ENCODE assay signal across 16 mouse cellular contexts in genomic region chr2:152050316-152050715, GRCm38 (mm10). TPM values are rescaled to one million over a fixed set of nuclear protein-coding genes. Genes with fewer than 3 reads are reported as not detected.
DNase-seq lines count a peak whose midpoint lies in the region; ATAC-seq and TF ChIP-seq lines count a peak whose summit lies in the region.
"Had no signal": no experiment of that assay in that cellular context is flagged by ENCODE, and none has a peak within 500 bp of the region (broad histone marks: within the 10 kb centered on the region; RNA-seq: fewer than 3 reads in every experiment).

No protein-coding gene starts in this region.

- peak; percentile 36 for DNase-seq in brain, adult 2 months (ENCODE audit: low read depth, low spot score)
- peak; percentile 67 for DNase-seq in hindbrain, embryonic 14.5 days (ENCODE audit: low spot score)
- DNase-seq in midbrain, postnatal 0 days (ENCODE audit: low spot score): peak; percentile 64
- no peak for DNase-seq in adrenal gland, adult 18-20 months (ENCODE audit: low spot score in 2 of 2)
- DNase-seq in adrenal gland, postnatal 10 days: no peak
- no peak for DNase-seq in gastrocnemius, adult 18-20 months (ENCODE audit: low spot score)
- DNase-seq: adrenal gland, adult 8-10 months; cerebellum, adult 9-10 months; right cerebral cortex, postnatal 4 days; thymus, adult 18-20 months had no signal

- H3K4me3 ChIP-seq in embryonic facial prominence, embryonic 13.5 days: 0 out of 2 replicates have a peak overlapping the region, but pooled peaks have one; percentile 9
- no peak overlapping the region for H3K4me3 ChIP-seq in hindbrain, embryonic 14.5 days (replicated peaks; ENCODE audit: low read length)
- no peak overlapping the region for H3K4me3 ChIP-seq in midbrain, postnatal 0 days (ENCODE audit: low read depth, low read length)
- H3K4me3 ChIP-seq: erythroblast, embryonic 14.5 days; limb, embryonic 12.5 days; lung, embryonic 15.5 days had no signal

- no peak for ATAC-seq in embryonic facial prominence, embryonic 13.5 days (ENCODE audit: insufficient number of reproducible peaks, insufficient read depth, low FRiP score, low TSS enrichment, low read depth)
- peak; percentile 36 for ATAC-seq in hindbrain, embryonic 14.5 days (ENCODE audit: low FRiP score)
- ATAC-seq in midbrain, postnatal 0 days (ENCODE audit: low FRiP score): no peak
- ATAC-seq: inflammation-experienced regulatory T-cells, adult 6 months had no signal

- H3K4me1 ChIP-seq in embryonic facial prominence, embryonic 13.5 days: peaks cover 24% of the 10 kb centered on the region
- peaks cover 54% of the 10 kb centered on the region for H3K4me1 ChIP-seq in hindbrain, embryonic 14.5 days (replicated peaks; ENCODE audit: control insufficient read depth, insufficient read depth, low read length)
- peaks cover 9% of the 10 kb centered on the region; the same call in 1 of the 2 replicates for H3K4me1 ChIP-seq in midbrain, postnatal 0 days (ENCODE audit: insufficient read depth, low read length)

- no peaks in the 10 kb centered on the region for H3K36me3 ChIP-seq in embryonic facial prominence, embryonic 13.5 days
- no peaks in the 10 kb centered on the region for H3K36me3 ChIP-seq in hindbrain, embryonic 14.5 days (replicated peaks; ENCODE audit: control insufficient read depth, insufficient read depth)
- no peaks in the 10 kb centered on the region for H3K36me3 ChIP-seq in midbrain, postnatal 0 days (ENCODE audit: insufficient read depth, low read length)
- H3K36me3 ChIP-seq: limb, embryonic 12.5 days; lung, embryonic 15.5 days had no signal

- H3K9ac ChIP-seq in embryonic facial prominence, embryonic 13.5 days: no peak overlapping the region
- H3K9ac ChIP-seq in hindbrain, embryonic 14.5 days: 0 out of 2 replicates have a peak overlapping the region, but pooled peaks have one; percentile 67
- no peak overlapping the region for H3K9ac ChIP-seq in midbrain, postnatal 0 days (replicated peaks; ENCODE audit: low read length, poor library complexity, severe bottlenecking)
- H3K9ac ChIP-seq: limb, embryonic 12.5 days; lung, embryonic 15.5 days had no signal

- 8% methylated on average over 7 of the region's 7 CpGs for WGBS in embryonic facial prominence, embryonic 13.5 days
- WGBS in hindbrain, embryonic 14.5 days: 7% methylated on average over 7 of the region's 7 CpGs
- 16% methylated on average over 7 of the region's 7 CpGs for WGBS in midbrain, postnatal 0 days

- H3K9me3 ChIP-seq in embryonic facial prominence, embryonic 13.5 days: no peaks in the 10 kb centered on the region
- no peaks in the 10 kb centered on the region for H3K9me3 ChIP-seq in hindbrain, embryonic 14.5 days (ENCODE audit: control insufficient read depth, low read length)
- H3K9me3 ChIP-seq in midbrain, postnatal 0 days (ENCODE audit: low read length): no peaks in the 10 kb centered on the region
- H3K9me3 ChIP-seq: limb, embryonic 12.5 days; lung, embryonic 15.5 days had no signal

- H3K27me3 ChIP-seq in embryonic facial prominence, embryonic 13.5 days: peaks cover 88% of the 10 kb centered on the region
- H3K27me3 ChIP-seq in hindbrain, embryonic 14.5 days (ENCODE audit: control insufficient read depth, insufficient read depth, low read length): no peaks in the 10 kb centered on the region
- no peaks in the 10 kb centered on the region for H3K27me3 ChIP-seq in midbrain, postnatal 0 days (ENCODE audit: insufficient read depth, low read length)

- H3K4me2 ChIP-seq in embryonic facial prominence, embryonic 13.5 days: no peak overlapping the region
- H3K4me2 ChIP-seq in hindbrain, embryonic 14.5 days (replicated peaks): peak overlapping the region; percentile 92
- H3K4me2 ChIP-seq in midbrain, postnatal 0 days (ENCODE audit: low read depth, low read length, poor library complexity, severe bottlenecking): 0 out of 2 replicates have a peak overlapping the region, but pooled peaks have one; percentile 5
- H3K4me2 ChIP-seq: lung, embryonic 15.5 days had no signal

- no peak overlapping the region for H3K27ac ChIP-seq in embryonic facial prominence, embryonic 13.5 days
- peak overlapping the region; percentile 90 for H3K27ac ChIP-seq in hindbrain, embryonic 14.5 days
- H3K27ac ChIP-seq in midbrain, postnatal 0 days (ENCODE audit: low read depth, low read length): no peak overlapping the region
- H3K27ac ChIP-seq: limb, embryonic 12.5 days; lung, embryonic 15.5 days had no signal

- TF ChIP-seq CTCF in midbrain, postnatal 0 days (IDR thresholded peaks at IDR 0.05): no peak

RNA-seq across cellular contexts. Expression of gene Scrt2, which starts 31.0 kb away (rescaled TPM):
- polyA plus RNA-seq in embryonic facial prominence, embryonic 13.5 days (2015; fragmentation: Nextera tagmentation; extraction: Ambion mirVana): 0.12 and 0.17 TPM in 2 replicates
- polyA plus RNA-seq in hindbrain, embryonic 14.5 days (2014; fragmentation: Nextera tagmentation; extraction: Ambion mirVana): 10.9 and 13.6 TPM in 2 replicates
- 6.7 and 10.8 TPM in 2 replicates for total RNA-seq in midbrain, postnatal 0 days (2014; rRNA removed)
- 2.2 and 2.3 TPM in 2 replicates for polyA plus RNA-seq in midbrain, postnatal 0 days (2015; fragmentation: Nextera tagmentation; extraction: Ambion mirVana)
- total RNA-seq in adrenal gland, adult 18-20 months (2021): under 1 TPM; 0.36 to 0.58 TPM
- under 1 TPM; 0.21 to 0.27 TPM for total RNA-seq in adrenal gland, postnatal 10 days (2021)
- total RNA-seq in gastrocnemius, adult 18-20 months (2021): not detected
- total RNA-seq: heart, adult 8-10 months had no signal
- polyA plus RNA-seq: erythroblast, embryonic 14.5 days; inflammation-experienced regulatory T-cells, adult 6 months; limb, embryonic 12.5 days; lung, embryonic 15.5 days had no signal

RNA-seq across cellular contexts. Expression of gene Slc52a3, which starts 54.0 kb away (rescaled TPM):
- polyA plus RNA-seq in embryonic facial prominence, embryonic 13.5 days (2015; fragmentation: Nextera tagmentation; extraction: Ambion mirVana): 1.4 and 2.2 TPM in 2 replicates
- 0.73 and 1.4 TPM in 2 replicates for polyA plus RNA-seq in hindbrain, embryonic 14.5 days (2014; fragmentation: Nextera tagmentation; extraction: Ambion mirVana)
- total RNA-seq in midbrain, postnatal 0 days (2014; rRNA removed): 2.6 and 3.5 TPM in 2 replicates
- polyA plus RNA-seq in midbrain, postnatal 0 days (2015; fragmentation: Nextera tagmentation; extraction: Ambion mirVana): 2.2 and 2.6 TPM in 2 replicates
- 1 to 10 TPM; 3.9 to 5.6 TPM for total RNA-seq in adrenal gland, adult 18-20 months (2021)
- total RNA-seq in adrenal gland, postnatal 10 days (2021): 1 to 10 TPM; 1.6 to 2.2 TPM
- 1 to 10 TPM in 1 of 2 experiments, under 1 TPM in 1; 0.94 to 1.3 TPM for total RNA-seq in gastrocnemius, adult 18-20 months (2021)

RNA-seq across cellular contexts. Expression of gene Srxn1, which starts 55.0 kb away (rescaled TPM):
- 9.7 and 10.6 TPM in 2 replicates for polyA plus RNA-seq in embryonic facial prominence, embryonic 13.5 days (2015; fragmentation: Nextera tagmentation; extraction: Ambion mirVana)
- polyA plus RNA-seq in hindbrain, embryonic 14.5 days (2014; fragmentation: Nextera tagmentation; extraction: Ambion mirVana): 22.5 and 26.2 TPM in 2 replicates
- 24.5 and 46.1 TPM in 2 replicates for total RNA-seq in midbrain, postnatal 0 days (2014; rRNA removed)
- 24.8 and 29.5 TPM in 2 replicates for polyA plus RNA-seq in midbrain, postnatal 0 days (2015; fragmentation: Nextera tagmentation; extraction: Ambion mirVana)
- 100 to 1,000 TPM; 547 to 673 TPM for total RNA-seq in adrenal gland, adult 18-20 months (2021)
- total RNA-seq in adrenal gland, postnatal 10 days (2021): 100 to 1,000 TPM in 1 of 2 experiments, 10 to 100 TPM in 1; 48.5 to 177 TPM
- total RNA-seq in gastrocnemius, adult 18-20 months (2021): 10 to 100 TPM; 19.6 to 67.1 TPM

Comparison
In these comparisons a context has a peak if more than half of its experiments do, and no peak if none do; other contexts are left out.
1. DNase-seq: peak in brain, adult 2 months (single experiment), hindbrain, embryonic 14.5 days (single experiment) and midbrain, postnatal 0 days (single experiment); none in adrenal gland, adult 18-20 months (0 of 2), adrenal gland, postnatal 10 days (single experiment) and gastrocnemius, adult 18-20 months (single experiment).